ENCODE assay signal across 9 mouse cellular contexts in genomic region chr2:157058342-157058998, GRCm38 (mm10). TPM values are rescaled to one million over a fixed set of nuclear protein-coding genes. Genes with fewer than 3 reads are reported as not detected.
A peak's percentile ranks its signal among the peaks of the same experiment; 100 is the strongest.
DNase-seq lines count a peak whose midpoint lies in the region; ATAC-seq and TF ChIP-seq lines count a peak whose summit lies in the region.
"Had no signal": no experiment of that assay in that cellular context is flagged by ENCODE, and none has a peak within 500 bp of the region (broad histone marks: within the 10 kb centered on the region; RNA-seq: fewer than 3 reads in every experiment).

No protein-coding gene starts in this region.

- WGBS in forebrain, embryonic 13.5 days: 2% methylated on average over 18 of the region's 18 CpGs
- 13% methylated on average over 18 of the region's 18 CpGs for WGBS in hindbrain, embryonic 11.5 days
- 9% methylated on average over 18 of the region's 18 CpGs for WGBS in midbrain, embryonic 10.5 days
- WGBS in stomach, postnatal 0 days: 18% methylated on average over 17 of the region's 18 CpGs

- no peaks in the 10 kb centered on the region for H3K27me3 ChIP-seq in CH12.LX (replicated peaks)
- H3K27me3 ChIP-seq in forebrain, embryonic 13.5 days: no peaks in the 10 kb centered on the region
- no peaks in the 10 kb centered on the region for H3K27me3 ChIP-seq in hindbrain, embryonic 11.5 days (ENCODE audit: control insufficient read depth, insufficient read depth, low read length)
- H3K27me3 ChIP-seq in midbrain, embryonic 10.5 days (ENCODE audit: low read depth, poor library complexity, severe bottlenecking): no peaks in the 10 kb centered on the region
- no peaks in the 10 kb centered on the region for H3K27me3 ChIP-seq in stomach, postnatal 0 days (ENCODE audit: control insufficient read depth, insufficient read depth, low read length)

- no peaks in the 10 kb centered on the region for H3K79me2 ChIP-seq in CH12.LX (replicated peaks; ENCODE audit: control insufficient read depth, extremely low read depth, insufficient read depth, poor library complexity, severe bottlenecking)

- peak overlapping the region in 1 of 3 experiments; percentile 37 for H3K4me3 ChIP-seq in CH12.LX (replicated peaks in 1 of 3; ENCODE audit: low read depth in 2 of 3, low read length in 2 of 3, poor library complexity in 1 of 3)
- H3K4me3 ChIP-seq in forebrain, embryonic 13.5 days: peak overlapping the region; percentile 20; the same call in 1 of the 2 replicates
- H3K4me3 ChIP-seq in hindbrain, embryonic 11.5 days (ENCODE audit: low read depth, low read length): no peak overlapping the region
- peak overlapping the region; percentile 42 for H3K4me3 ChIP-seq in midbrain, embryonic 10.5 days
- H3K4me3 ChIP-seq in stomach, postnatal 0 days (ENCODE audit: low read depth, low read length): no peak overlapping the region
- H3K4me3 ChIP-seq: myocyte had no signal

- H3K9ac ChIP-seq in CH12.LX (ENCODE audit: insufficient read depth, low read depth): no peak overlapping the region
- H3K9ac ChIP-seq in forebrain, embryonic 13.5 days: peak overlapping the region; percentile 60
- H3K9ac ChIP-seq in hindbrain, embryonic 11.5 days (ENCODE audit: low read depth, low read length): peak overlapping the region; percentile 47; the same call in 1 of the 2 replicates
- H3K9ac ChIP-seq in stomach, postnatal 0 days (ENCODE audit: low read length): peak overlapping the region; percentile 38; the same call in 1 of the 2 replicates

- no peaks in the 10 kb centered on the region for H3K9me3 ChIP-seq in CH12.LX (replicated peaks; ENCODE audit: low read length)
- H3K9me3 ChIP-seq in forebrain, embryonic 13.5 days (replicated peaks): no peaks in the 10 kb centered on the region
- no peaks in the 10 kb centered on the region for H3K9me3 ChIP-seq in hindbrain, embryonic 11.5 days (ENCODE audit: control insufficient read depth, low read length)
- H3K9me3 ChIP-seq in midbrain, embryonic 10.5 days (replicated peaks): no peaks in the 10 kb centered on the region
- no peaks in the 10 kb centered on the region for H3K9me3 ChIP-seq in stomach, postnatal 0 days (ENCODE audit: control insufficient read depth, low read length)

- H3K36me3 ChIP-seq in CH12.LX (replicated peaks in 1 of 2; ENCODE audit: control insufficient read depth in 1 of 2, insufficient read depth in 1 of 2, low read length in 1 of 2): peaks cover 0 to under 1% of the 10 kb centered on the region in 2 experiments
- H3K36me3 ChIP-seq in forebrain, embryonic 13.5 days (ENCODE audit: poor library complexity, severe bottlenecking): peaks cover 51% of the 10 kb centered on the region
- H3K36me3 ChIP-seq in hindbrain, embryonic 11.5 days (ENCODE audit: control insufficient read depth, insufficient read depth, low read length): 0 out of 2 replicates have a peak, but pooled peaks cover 5% of the 10 kb centered on the region
- peaks cover 74% of the 10 kb centered on the region for H3K36me3 ChIP-seq in midbrain, embryonic 10.5 days
- peaks cover 5% of the 10 kb centered on the region for H3K36me3 ChIP-seq in stomach, postnatal 0 days (ENCODE audit: control insufficient read depth, insufficient read depth, low read length)

- peaks cover 6 to 55% of the 10 kb centered on the region in 2 experiments for H3K4me1 ChIP-seq in CH12.LX (ENCODE audit: control insufficient read depth in 1 of 2, insufficient read depth in 2 of 2)
- H3K4me1 ChIP-seq in forebrain, embryonic 13.5 days: peaks cover 46% of the 10 kb centered on the region
- peaks cover 12% of the 10 kb centered on the region for H3K4me1 ChIP-seq in hindbrain, embryonic 11.5 days (replicated peaks; ENCODE audit: control insufficient read depth, insufficient read depth, low read length)
- peaks cover 37% of the 10 kb centered on the region for H3K4me1 ChIP-seq in midbrain, embryonic 10.5 days
- peaks cover 6% of the 10 kb centered on the region; the same call in 1 of the 2 replicates for H3K4me1 ChIP-seq in stomach, postnatal 0 days (replicated peaks; ENCODE audit: control insufficient read depth, insufficient read depth)

- in situ Hi-C loops in CH12.LX (cut with MboI; ENCODE audit: low pct_ligation_motif_present, low pct_unique_long_range_greater_than_20kb, low sequenced_read_pairs): no loop called here

- TF ChIP-seq EP300 in CH12.LX (IDR thresholded peaks at IDR 0.05; ENCODE audit: low read length): no peak
- no peak for TF ChIP-seq EP300 in stomach, postnatal 0 days (optimal IDR thresholded peaks at IDR 0.05)

- ATAC-seq in forebrain, embryonic 13.5 days: peak; percentile 93
- ATAC-seq in hindbrain, embryonic 11.5 days (ENCODE audit: low FRiP score): peak; percentile 88
- peak; percentile 86 for ATAC-seq in stomach, postnatal 0 days (ENCODE audit: low FRiP score, low TSS enrichment)

- TF ChIP-seq POLR2A in CH12.LX (IDR thresholded peaks at IDR 0.05; ENCODE audit: low read depth, low read length): peak; percentile 47; the same call in 1 of the 2 replicates

- TF ChIP-seq CTCF in CH12.LX (conservative IDR thresholded peaks at IDR 0.05 in 1 of 2, IDR thresholded peaks at IDR 0.05 in 1 of 2; ENCODE audit: low read depth in 2 of 2, low read length in 2 of 2): no peak
- TF ChIP-seq CTCF in stomach, postnatal 0 days (IDR thresholded peaks at IDR 0.05; ENCODE audit: low read depth): no peak

- TF ChIP-seq RAD21 in CH12.LX (IDR thresholded peaks at IDR 0.05; ENCODE audit: low read depth, low read length): no peak

- no peak overlapping the region for H3K4me2 ChIP-seq in CH12.LX (ENCODE audit: insufficient read depth, low read depth, poor library complexity, severe bottlenecking)
- peak overlapping the region; percentile 54 for H3K4me2 ChIP-seq in forebrain, embryonic 13.5 days
- peak overlapping the region; percentile 32 for H3K4me2 ChIP-seq in hindbrain, embryonic 11.5 days (replicated peaks; ENCODE audit: low read depth, low read length)
- peak overlapping the region; percentile 38; the same call in 1 of the 2 replicates for H3K4me2 ChIP-seq in stomach, postnatal 0 days (replicated peaks; ENCODE audit: low read depth)

- dilution Hi-C loops in CH12.LX (cut with MboI; ENCODE audit: extremely low pct_ligation_motif_present, extremely low pct_unique_long_range_greater_than_20kb, low sequenced_read_pairs): no loop called here

- DNase-seq in CH12.LX (ENCODE audit: extremely low read depth) (peak; percentile 71), adipocyte (ENCODE audit: low spot score) (no peak)
- DNase-seq in brain, adult 2 months (ENCODE audit: low read depth, low spot score): peak; percentile 96
- peak; percentile 79 for DNase-seq in hindbrain, embryonic 11.5 days (ENCODE audit: low spot score)
- DNase-seq in left cerebral cortex, adult 8-10 months (ENCODE audit: low spot score in 2 of 2): peak; percentile 52 to 85
- DNase-seq in midbrain, embryonic 10.5 days (ENCODE audit: low spot score): peak; percentile 88
- peak; percentile 83 for DNase-seq in stomach, postnatal 0 days (ENCODE audit: low spot score)

- no peak overlapping the region for H3K27ac ChIP-seq in CH12.LX (ENCODE audit: insufficient read depth, low read depth)
- peak overlapping the region; percentile 97 for H3K27ac ChIP-seq in forebrain, embryonic 13.5 days
- H3K27ac ChIP-seq in hindbrain, embryonic 11.5 days (ENCODE audit: low read depth, low read length): peak overlapping the region; percentile 83
- H3K27ac ChIP-seq in midbrain, embryonic 10.5 days (replicated peaks): peak overlapping the region; percentile 90
- H3K27ac ChIP-seq in stomach, postnatal 0 days (replicated peaks): peak overlapping the region; percentile 77

TF ChIP-seq in CH12.LX, 34 proteins besides CTCF, POLR2A, EP300 and RAD21 (continues in another document):
- no peak for TF ChIP-seq ZC3H11A (IDR thresholded peaks at IDR 0.05; ENCODE audit: low read depth, low read length)
- TF ChIP-seq BHLHE40 (IDR thresholded peaks at IDR 0.05; ENCODE audit: low read depth, low read length): no peak
- TF ChIP-seq TCF12 (IDR thresholded peaks at IDR 0.05; ENCODE audit: low read depth, low read length): peak; percentile 40; the same call in 1 of the 2 replicates
- no peak for TF ChIP-seq MAFK (IDR thresholded peaks at IDR 0.05; ENCODE audit: insufficient replicate concordance, low read length)
- 0 out of 2 replicates have a peak, but pooled peaks have one; percentile 38 for TF ChIP-seq MAZ (IDR thresholded peaks at IDR 0.05; ENCODE audit: low read depth, low read length)
- TF ChIP-seq IRF4 (IDR thresholded peaks at IDR 0.05; ENCODE audit: low read depth, low read length): 0 out of 2 replicates have a peak, but pooled peaks have one; percentile 32
- TF ChIP-seq JUND (conservative IDR thresholded peaks at IDR 0.05; ENCODE audit: low read depth, low read length): no peak

RNA-seq across cellular contexts. Expression of gene Soga1, which starts 20.6 kb away (rescaled TPM):
- total RNA-seq in CH12.LX (2012; rRNA removed) (1.0 and 2.0 TPM in 2 replicates), CH12.LX (2014; rRNA removed) (0.31 and 0.39 TPM in 2 replicates)
- polyA plus RNA-seq in CH12.LX (2012; ENCODE audit: insufficient read length, low read depth): 1.8 and 2.0 TPM in 2 replicates
- 4.8 and 5.1 TPM in 2 replicates for polyA plus RNA-seq in forebrain, embryonic 13.5 days (2015; fragmentation: Nextera tagmentation; extraction: Ambion mirVana)
- polyA plus RNA-seq in hindbrain, embryonic 11.5 days (2014; fragmentation: Nextera tagmentation; extraction: Ambion mirVana): 7.2 and 9.8 TPM in 2 replicates
- total RNA-seq in left cerebral cortex, adult 8-10 months (2022): 10 to 100 TPM; 19.4 to 25.6 (median 22.0) TPM
- 3.6 and 3.7 TPM in 2 replicates for polyA plus RNA-seq in midbrain, embryonic 10.5 days (2016; fragmentation: Nextera tagmentation; extraction: Ambion mirVana)
- 0.65 and 0.86 TPM in 2 replicates for polyA plus RNA-seq in stomach, postnatal 0 days (2015; fragmentation: Nextera tagmentation; extraction: Ambion mirVana)

RNA-seq across cellular contexts. Expression of gene Tldc2, which starts 28.4 kb away (rescaled TPM):
- total RNA-seq in CH12.LX (2012; rRNA removed) (not detected in 2 replicates), CH12.LX (2014; rRNA removed) (not detected in 2 replicates)
- not detected in 2 replicates for polyA plus RNA-seq in CH12.LX (2012; ENCODE audit: insufficient read length, low read depth)
- not detected in 2 replicates for polyA plus RNA-seq in forebrain, embryonic 13.5 days (2015; fragmentation: Nextera tagmentation; extraction: Ambion mirVana)
- not detected in 2 replicates for polyA plus RNA-seq in hindbrain, embryonic 11.5 days (2014; fragmentation: Nextera tagmentation; extraction: Ambion mirVana)
- not detected for total RNA-seq in left cerebral cortex, adult 8-10 months (2022)
- polyA plus RNA-seq in midbrain, embryonic 10.5 days (2016; fragmentation: Nextera tagmentation; extraction: Ambion mirVana): not detected in 2 replicates
- not detected in 2 replicates for polyA plus RNA-seq in stomach, postnatal 0 days (2015; fragmentation: Nextera tagmentation; extraction: Ambion mirVana)
- polyA plus RNA-seq: myocyte had no signal

RNA-seq across cellular contexts. Expression of gene Dsn1, which starts 51.5 kb away (rescaled TPM):
- total RNA-seq in CH12.LX (2012; rRNA removed) (23.2 and 23.4 TPM in 2 replicates), CH12.LX (2014; rRNA removed) (34.3 and 38.0 TPM in 2 replicates)
- polyA plus RNA-seq in CH12.LX (2012; ENCODE audit: insufficient read length, low read depth): 25.6 and 26.5 TPM in 2 replicates
- polyA plus RNA-seq in forebrain, embryonic 13.5 days (2015; fragmentation: Nextera tagmentation; extraction: Ambion mirVana): 38.8 TPM in 2 replicates
- 42.1 and 44.7 TPM in 2 replicates for polyA plus RNA-seq in hindbrain, embryonic 11.5 days (2014; fragmentation: Nextera tagmentation; extraction: Ambion mirVana)
- 1 to 10 TPM; 5.7 to 8.4 (median 7.2) TPM for total RNA-seq in left cerebral cortex, adult 8-10 months (2022)
- polyA plus RNA-seq in midbrain, embryonic 10.5 days (2016; fragmentation: Nextera tagmentation; extraction: Ambion mirVana): 52.4 and 57.5 TPM in 2 replicates
- polyA plus RNA-seq in stomach, postnatal 0 days (2015; fragmentation: Nextera tagmentation; extraction: Ambion mirVana): 7.9 and 8.6 TPM in 2 replicates

Comparison
In these comparisons a context has a peak if more than half of its experiments do, and no peak if none do; other contexts are left out.
1. H3K4me3 ChIP-seq: peak in forebrain, embryonic 13.5 days (single experiment) and midbrain, embryonic 10.5 days (single experiment); none in hindbrain, embryonic 11.5 days (single experiment) and stomach, postnatal 0 days (single experiment).
2. Peak in every context shown above with its lines, with median percentiles within 50 percentile points of each other: ATAC-seq.